Mouse (Mus musculus) left cerebral cortex, postnatal 14 days (tissue): ENCODE results near the gene Fam208a. TPM values are rescaled to one million over a fixed set of nuclear protein-coding genes. Genes with fewer than 3 reads are reported as not detected.

Source experiments
- microRNA-seq, 2 experiments: library from miRNA; unstranded; fragments of <30 nt; microRNA quantifications; one replicate each; pipeline ENCODE4 v1.2.0; 2022
- total RNA-seq, 2 experiments: library from RNA; stranded (reverse); gene quantifications; 2 replicates each; pipeline ENCODE4 v1.2.3; 2021

Fam208a gene
- total RNA-seq, 2 experiments from 2014 or later, result 26.0 to 27.7 TPM

Small RNA genes lying within 50 kb of the gene (microRNA-seq; reads per million reads assigned to microRNA genes)
- gene Gm23633, result 0 reads per million in 2 experiments

Other genes starting within 250 kb of the Fam208a start
- 10 to 100 TPM; 12.9 to 13.0 TPM for gene Ccdc66, start 79.6 kb downstream of the Fam208a start, total RNA-seq
- gene Erc2, start 193.6 kb downstream of the Fam208a start, total RNA-seq, result 100 to 1,000 TPM; 233 to 251 TPM